Mouse (Mus musculus) G1E (cell line): ENCODE measurements around the gene Rbx1.
"Not testable (repeated sequence)": the region's sequence is repeated elsewhere in the genome, so short reads cannot be mapped to it uniquely, and the experiment has no call there.

Experiments
- CTCF ChIP-seq: IDR thresholded peaks from 2 replicates; pipeline ENCODE4 v1.5.1; 2012; ENCODE audit warnings: low read depth, low read length, inconsistent platforms, mixed read lengths
- GATA1 ChIP-seq: IDR thresholded peaks from 2 replicates; pipeline ENCODE4 v1.6.1; 2012; ENCODE audit warnings: borderline replicate concordance, low read length, inconsistent platforms, mixed read lengths

GRCm38 (mm10) chr15:81416763-81417310, 49.3 kb upstream of the Rbx1 start:
- TF ChIP-seq GATA1, CTCF: not testable (repeated sequence)
